Comparison of ENCODE assay signal across 24 mouse cellular contexts in genomic region chr17:78306434-78306833, GRCm38 (mm10).
"Had no signal": no experiment of that assay in that cellular context is flagged by ENCODE, and none has a peak within 500 bp of the region (broad histone marks: within the 10 kb centered on the region; RNA-seq: fewer than 3 reads in every experiment).

No protein-coding gene starts in this region.

- ATAC-seq: hindbrain, embryonic 16.5 days; inflammation-experienced regulatory T-cells, adult 6 months; intestine, embryonic 15.5 days had no signal

- H3K4me1 ChIP-seq: hindbrain, embryonic 10.5 days; hindbrain, embryonic 12.5 days; intestine, embryonic 15.5 days; limb, embryonic 13.5 days; limb, embryonic 15.5 days had no signal

- H3K4me2 ChIP-seq: heart, embryonic 12.5 days; hindbrain, embryonic 12.5 days; hindbrain, embryonic 14.5 days; intestine, embryonic 15.5 days; limb, embryonic 13.5 days; limb, embryonic 15.5 days had no signal

- H3K9ac ChIP-seq: heart, embryonic 12.5 days; hindbrain, embryonic 12.5 days; hindbrain, embryonic 14.5 days; intestine, embryonic 15.5 days; limb, embryonic 13.5 days; limb, embryonic 15.5 days had no signal

- DNase-seq: gastrocnemius, adult 2 months; gastrocnemius, postnatal 10 days; gastrocnemius, postnatal 25 days; heart, adult 18-20 months; heart, postnatal 10 days; heart, postnatal 4 days; kidney, adult 18-20 months; kidney, adult 8-10 months; kidney, postnatal 10 days; kidney, postnatal 25 days; kidney, postnatal 4 days; layer of hippocampus, postnatal 36 days; left cerebral cortex, postnatal 4 days had no signal

- H3K9me3 ChIP-seq: heart, embryonic 10.5 days; heart, embryonic 12.5 days; hindbrain, embryonic 10.5 days; hindbrain, embryonic 12.5 days; intestine, embryonic 15.5 days; limb, embryonic 13.5 days; limb, embryonic 15.5 days had no signal

- H3K27ac ChIP-seq: gastrocnemius, adult 2 months; heart, embryonic 10.5 days; hindbrain, embryonic 10.5 days; hindbrain, embryonic 12.5 days; hindbrain, embryonic 14.5 days; intestine, embryonic 15.5 days; layer of hippocampus, adult 2 months; limb, embryonic 13.5 days; limb, embryonic 15.5 days had no signal

- H3K4me3 ChIP-seq: gastrocnemius, adult 2 months; heart, embryonic 10.5 days; heart, embryonic 12.5 days; hindbrain, embryonic 10.5 days; hindbrain, embryonic 12.5 days; intestine, embryonic 15.5 days; layer of hippocampus, adult 2 months; limb, embryonic 13.5 days; limb, embryonic 15.5 days had no signal

- H3K27me3 ChIP-seq: hindbrain, embryonic 12.5 days; intestine, embryonic 15.5 days; limb, embryonic 13.5 days; limb, embryonic 15.5 days had no signal

- H3K36me3 ChIP-seq: intestine, embryonic 15.5 days had no signal
